Mouse (Mus musculus) right cerebral cortex, postnatal 36 days (tissue): Measurements from ENCODE around the gene Med24.

Experiments
- DNase-seq, 2 experiments: peaks; one replicate each; pipeline ENCODE4 v3.0.0; 2022; ENCODE audit warnings: low spot score in 2 of 2, mixed read lengths in 1 of 2

Med24 gene

GRCm38 (mm10) chr11:98729119-98729588 lies at the start of gene Med24:
TSS of gene Med24 (minus strand) at chr11:98729435.
- peak; percentile 89 to 94 for DNase-seq

GRCm38 (mm10) chr11:98777888-98778287 lies 48.7 kb upstream of the Med24 start:
- DNase-seq = no peak

- DNase-seq = peak in 1 of 2 experiments; percentile 35
These were observed 47.8 kb upstream of the Med24 start for GRCm38 (mm10) chr11:98776843-98777590.

- DNase-seq = no peak
These were observed 47.0 kb upstream of the Med24 start for GRCm38 (mm10) chr11:98776052-98776764.

- peak; percentile 100 for DNase-seq
These were observed 46.3 kb upstream of the Med24 start for GRCm38 (mm10) chr11:98775348-98776051.

- DNase-seq = no peak
These were observed 45.5 kb upstream of the Med24 start, which contains the start of gene Nr1d1 for GRCm38 (mm10) chr11:98774582-98775347. TSS of gene Nr1d1 (minus strand) at chr11:98775333.

GRCm38 (mm10) chr11:98773635-98774295 lies 44.5 kb upstream of the Med24 start:
- peak; percentile 100 for DNase-seq

GRCm38 (mm10) chr11:98772667-98773171 lies 43.5 kb upstream of the Med24 start:
- DNase-seq = peak in 1 of 2 experiments; percentile 43

GRCm38 (mm10) chr11:98771844-98772525 lies 42.8 kb upstream of the Med24 start:
- peak in 1 of 2 experiments; percentile 17 for DNase-seq

- DNase-seq = no peak
These were observed 41.9 kb upstream of the Med24 start for GRCm38 (mm10) chr11:98771131-98771530.

GRCm38 (mm10) chr11:98770096-98770975 lies 41.1 kb upstream of the Med24 start:
- DNase-seq = peak in 1 of 2 experiments; percentile 72

GRCm38 (mm10) chr11:98769007-98769954 lies 40.0 kb upstream of the Med24 start:
- no peak for DNase-seq

- DNase-seq = peak in 1 of 2 experiments; percentile 35
These were observed 39.1 kb upstream of the Med24 start for GRCm38 (mm10) chr11:98768127-98769006.

- DNase-seq = no peak
These were observed 38.5 kb upstream of the Med24 start for GRCm38 (mm10) chr11:98767713-98768112.

GRCm38 (mm10) chr11:98767276-98767675 lies 38.0 kb upstream of the Med24 start:
- DNase-seq = peak in 1 of 2 experiments; percentile 47

- no peak for DNase-seq
These were observed 37.6 kb upstream of the Med24 start for GRCm38 (mm10) chr11:98766816-98767215.

GRCm38 (mm10) chr11:98766346-98766745 lies 37.1 kb upstream of the Med24 start:
- DNase-seq = no peak
